Mouse (Mus musculus): ENCODE results near the gene Flnb. TPM values are rescaled to one million over a fixed set of nuclear protein-coding genes. Genes with fewer than 3 reads are reported as not detected.

The Flnb gene
- polyA plus RNA-seq, 1 experiment, result 4.2 TPM

DNA sequence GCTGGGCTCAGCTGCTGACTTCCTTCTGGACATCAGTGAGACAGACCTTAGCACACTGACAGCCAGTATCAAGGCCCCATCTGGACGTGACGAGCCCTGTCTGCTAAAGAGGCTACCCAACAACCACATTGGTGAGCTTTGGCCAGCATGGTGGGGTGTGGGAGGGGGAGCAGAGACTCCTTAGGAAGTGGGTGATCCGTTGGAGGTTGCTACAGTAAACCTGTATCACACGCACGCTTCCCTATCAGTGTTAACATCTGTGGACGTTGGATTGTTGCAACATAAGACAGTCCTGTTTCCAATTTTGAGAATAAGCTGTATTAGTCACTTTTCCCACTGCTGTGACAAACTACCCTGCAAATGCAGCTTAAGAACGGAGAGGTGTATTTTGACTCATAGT, 111.3 kb downstream of the Flnb start:
- Histone ChIP-seq H3K4me3 (replicated peaks) (peak overlapping the region; percentile 62), H3K4me1 (peaks cover 41% of the 10 kb centered on the region), H3K27me3 (replicated peaks) (no peaks in the 10 kb centered on the region), H3K36me3 (replicated peaks; ENCODE audit: low read length) (peaks cover 30% of the 10 kb centered on the region), H3K9me3 (peaks cover 4% of the 10 kb centered on the region)
- TF ChIP-seq FLI1 (IDR thresholded peaks at IDR 0.05; ENCODE audit: low read length) (no peak), GATA1 (IDR thresholded peaks at IDR 0.05; ENCODE audit: borderline replicate concordance, low read length) (no peak)

DNA sequence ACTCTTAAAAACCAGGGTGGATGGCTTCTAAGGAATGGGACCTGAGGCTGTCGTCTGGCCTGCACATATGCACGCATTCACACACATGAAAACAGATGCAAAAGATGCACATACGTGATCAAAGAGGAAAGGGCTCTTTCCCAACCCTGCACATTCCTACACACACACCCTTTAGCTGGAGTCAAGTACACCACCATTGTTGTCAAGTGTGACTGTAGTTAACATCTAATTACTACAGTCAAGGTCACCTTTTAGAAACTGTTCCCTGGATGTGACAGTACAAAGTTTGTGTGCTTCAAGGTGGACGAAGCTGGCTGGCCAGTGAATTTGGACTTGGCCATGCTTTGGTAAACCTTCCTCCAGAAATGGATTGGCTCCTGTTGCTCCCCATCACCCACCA, 114.4 kb downstream of the Flnb start:
- Histone ChIP-seq H3K4me1 (peaks cover 44% of the 10 kb centered on the region), H3K4me3 (replicated peaks) (no peak overlapping the region), H3K27me3 (replicated peaks) (no peaks in the 10 kb centered on the region), H3K9me3 (no peaks in the 10 kb centered on the region), H3K36me3 (replicated peaks; ENCODE audit: low read length) (peaks cover 25% of the 10 kb centered on the region)
- TF ChIP-seq GATA1 (IDR thresholded peaks at IDR 0.05; ENCODE audit: borderline replicate concordance, low read length) (no peak), FLI1 (IDR thresholded peaks at IDR 0.05; ENCODE audit: low read length) (no peak)

DNA sequence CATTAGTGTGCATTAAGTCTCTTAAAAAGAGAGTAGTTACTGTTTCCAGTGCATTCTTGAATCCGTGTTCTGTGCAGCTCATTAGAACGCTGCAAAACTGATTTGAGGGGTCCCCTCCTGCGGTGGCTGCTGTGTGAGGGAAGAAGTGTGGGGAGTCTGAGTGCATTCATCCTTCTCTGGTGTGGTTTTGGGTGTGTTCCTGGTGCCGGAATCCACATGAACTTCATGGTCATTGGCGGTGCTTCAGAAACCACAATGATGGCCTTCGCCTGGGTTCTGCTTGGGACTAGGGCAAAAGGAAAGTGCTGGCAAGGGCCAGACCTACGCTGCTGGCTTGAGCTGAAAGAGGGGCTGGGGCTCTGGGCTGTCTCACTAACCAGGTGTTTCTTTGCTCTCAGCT, 116.4 kb downstream of the Flnb start:
- Histone ChIP-seq H3K27me3 (replicated peaks) (no peaks in the 10 kb centered on the region), H3K4me3 (replicated peaks) (no peak overlapping the region), H3K36me3 (replicated peaks; ENCODE audit: low read length) (peaks cover 18% of the 10 kb centered on the region), H3K9me3 (no peaks in the 10 kb centered on the region), H3K4me1 (peaks cover 39% of the 10 kb centered on the region)
- TF ChIP-seq FLI1 (IDR thresholded peaks at IDR 0.05; ENCODE audit: low read length) (no peak), GATA1 (IDR thresholded peaks at IDR 0.05; ENCODE audit: borderline replicate concordance, low read length) (no peak)

DNA sequence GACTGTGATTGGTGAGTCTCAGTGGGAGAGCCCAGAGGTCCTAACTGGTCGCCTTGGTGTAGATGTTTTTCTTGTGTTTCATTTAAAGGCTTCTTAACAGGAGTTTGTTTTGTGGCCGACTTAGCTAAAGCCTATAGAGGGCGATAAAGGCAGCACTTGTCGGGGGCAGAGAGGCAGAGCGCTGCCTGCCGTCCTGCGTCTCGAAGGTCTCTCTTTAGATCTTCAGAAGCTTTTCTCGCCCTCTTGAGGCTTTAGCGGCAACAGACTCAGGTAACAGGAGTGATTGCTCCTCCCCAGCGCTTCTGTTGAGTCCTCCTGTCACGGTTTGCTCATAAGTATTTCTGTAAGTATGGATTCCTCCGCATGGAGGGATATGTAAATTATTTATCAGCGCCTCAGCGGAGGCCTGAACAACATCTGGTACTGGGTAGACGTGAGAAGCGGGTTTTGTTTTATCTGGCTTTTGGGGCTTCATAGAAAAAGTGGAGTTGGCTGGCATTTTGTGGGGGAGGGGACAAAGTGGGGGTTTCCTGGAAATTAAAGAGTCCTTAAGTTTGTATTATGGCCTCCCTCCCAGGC, 119.4 kb downstream of the Flnb start:
- H3K9me3 ChIP-seq, result no peaks in the 10 kb centered on the region
- no peak for TF ChIP-seq FLI1 (IDR thresholded peaks at IDR 0.05; ENCODE audit: low read length)
- no peak for TF ChIP-seq GATA1 (IDR thresholded peaks at IDR 0.05; ENCODE audit: borderline replicate concordance, low read length)
- peaks cover 24% of the 10 kb centered on the region for H3K4me1 ChIP-seq
- peaks cover 12% of the 10 kb centered on the region for H3K36me3 ChIP-seq (replicated peaks; ENCODE audit: low read length)
- no peak overlapping the region for H3K4me3 ChIP-seq (replicated peaks)
- peaks cover 2% of the 10 kb centered on the region for H3K27me3 ChIP-seq (replicated peaks)

DNA sequence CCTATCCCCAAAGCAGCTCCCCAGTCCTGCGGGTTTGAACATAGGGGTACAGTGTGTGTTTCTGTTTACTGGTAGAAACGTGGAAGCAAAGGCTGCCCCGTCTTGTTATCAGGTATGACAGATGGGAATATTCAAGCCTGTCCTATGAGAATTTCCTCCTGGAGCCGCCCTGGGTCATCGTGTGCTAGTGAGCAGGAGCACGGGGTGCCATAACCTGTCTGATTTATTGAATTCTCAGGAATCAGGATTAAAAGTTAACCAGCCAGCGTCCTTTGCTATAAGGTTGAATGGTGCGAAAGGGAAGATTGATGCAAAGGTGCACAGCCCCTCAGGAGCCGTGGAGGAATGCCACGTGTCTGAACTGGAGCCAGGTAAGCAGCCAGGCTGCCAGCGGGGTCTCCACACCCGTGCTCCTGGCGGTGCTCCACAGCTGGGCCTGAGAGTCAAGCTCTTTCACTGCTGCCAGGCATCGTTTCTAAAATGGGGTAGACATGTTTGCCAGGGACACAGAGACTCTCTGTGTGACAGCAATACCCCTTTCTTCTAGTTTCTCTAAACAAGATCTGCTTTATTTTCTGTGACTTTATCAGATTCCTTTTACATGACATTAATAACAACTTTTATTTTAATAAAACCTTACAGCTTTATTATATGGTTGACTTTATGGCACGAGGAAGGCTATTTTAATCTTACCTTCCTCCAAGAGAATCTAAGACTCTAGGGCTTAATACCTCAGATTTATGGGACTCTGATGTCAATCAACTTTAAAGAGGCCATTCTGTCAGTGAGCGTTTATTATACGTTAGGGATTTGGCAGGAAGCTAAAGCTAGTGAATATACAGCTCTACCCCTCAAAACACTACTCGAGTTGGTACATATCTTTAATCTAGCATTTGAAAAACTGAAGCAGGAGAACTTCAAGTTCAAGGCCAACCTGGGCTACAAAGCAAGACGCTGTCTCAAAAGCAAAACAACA, 121.3 kb downstream of the Flnb start:
- Histone ChIP-seq H3K9me3 (no peaks in the 10 kb centered on the region), H3K36me3 (replicated peaks; ENCODE audit: low read length) (peaks cover 17% of the 10 kb centered on the region), H3K4me3 (replicated peaks) (no peak overlapping the region), H3K27me3 (replicated peaks) (peaks cover 2% of the 10 kb centered on the region), H3K4me1 (peaks cover 24% of the 10 kb centered on the region)
- no peak for TF ChIP-seq GATA1 (IDR thresholded peaks at IDR 0.05; ENCODE audit: borderline replicate concordance, low read length)
- no peak for TF ChIP-seq FLI1 (IDR thresholded peaks at IDR 0.05; ENCODE audit: low read length)

DNA sequence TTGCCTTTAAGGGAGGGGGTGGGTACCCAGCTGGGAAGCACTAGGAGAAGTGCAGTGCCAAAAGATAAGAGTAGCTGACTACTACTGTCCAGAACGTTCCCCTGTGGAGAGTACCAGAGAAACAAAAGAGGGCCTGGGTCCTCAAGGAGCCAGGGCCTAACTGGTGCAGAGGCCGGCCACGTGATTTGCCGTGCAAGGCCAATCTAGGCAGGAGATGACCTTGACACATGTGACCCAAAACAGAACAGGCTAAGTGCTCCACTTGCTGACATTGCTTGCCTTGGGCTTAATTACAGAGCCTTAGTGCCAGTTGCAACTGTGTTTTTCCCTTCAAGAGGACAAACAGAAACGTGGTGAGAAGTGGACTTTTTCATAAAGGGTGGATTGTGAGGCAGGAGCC, 123.7 kb downstream of the Flnb start:
- Histone ChIP-seq H3K4me3 (replicated peaks) (no peak overlapping the region), H3K36me3 (replicated peaks; ENCODE audit: low read length) (peaks cover 10% of the 10 kb centered on the region), H3K27me3 (replicated peaks) (peaks cover 2% of the 10 kb centered on the region), H3K9me3 (no peaks in the 10 kb centered on the region), H3K4me1 (peaks cover 32% of the 10 kb centered on the region)
- no peak for TF ChIP-seq FLI1 (IDR thresholded peaks at IDR 0.05; ENCODE audit: low read length)
- TF ChIP-seq GATA1 (IDR thresholded peaks at IDR 0.05; ENCODE audit: borderline replicate concordance, low read length), result no peak

DNA sequence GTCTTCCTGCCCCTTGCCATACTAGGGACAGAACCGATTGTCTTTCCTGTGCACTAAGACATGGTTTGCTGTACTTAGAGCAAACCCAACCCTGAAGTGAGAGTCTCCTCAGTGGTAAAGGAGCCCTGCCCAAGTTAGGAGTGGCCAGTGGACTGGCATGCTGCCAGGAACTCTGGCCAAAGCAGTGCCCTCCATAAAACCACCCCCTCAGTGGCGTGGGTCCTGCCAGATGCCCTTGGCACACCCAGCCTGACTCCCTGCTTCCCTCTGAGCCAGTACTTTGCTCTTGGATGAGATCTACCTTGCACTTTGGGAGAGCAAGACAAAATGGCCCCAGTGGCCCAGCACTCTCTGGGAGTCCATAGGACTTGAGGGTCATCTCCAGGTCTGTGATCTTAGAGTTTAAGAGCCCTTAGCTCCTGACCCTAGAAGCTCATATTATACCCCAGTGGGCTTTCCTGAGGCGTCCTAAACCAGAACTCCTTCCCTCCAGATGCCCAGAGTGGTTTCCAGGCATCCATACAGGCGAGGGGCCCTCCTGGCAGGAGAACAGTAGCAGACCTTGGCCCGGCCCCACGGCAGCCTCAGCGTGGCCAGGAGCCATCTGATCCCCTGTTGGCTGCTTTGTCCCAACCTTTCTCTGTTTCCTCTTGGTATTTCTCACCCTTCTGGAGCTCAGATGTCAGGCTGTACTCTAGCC, 125.5 kb downstream of the Flnb start:
- no peak overlapping the region for H3K4me3 ChIP-seq (replicated peaks)
- H3K9me3 ChIP-seq, result no peaks in the 10 kb centered on the region
- TF ChIP-seq GATA1 (IDR thresholded peaks at IDR 0.05; ENCODE audit: borderline replicate concordance, low read length) (no peak), FLI1 (IDR thresholded peaks at IDR 0.05; ENCODE audit: low read length) (no peak)
- H3K27me3 ChIP-seq (replicated peaks), result peaks cover 2% of the 10 kb centered on the region
- peaks cover 10% of the 10 kb centered on the region for H3K36me3 ChIP-seq (replicated peaks; ENCODE audit: low read length)
- H3K4me1 ChIP-seq, result peaks cover 32% of the 10 kb centered on the region

DNA sequence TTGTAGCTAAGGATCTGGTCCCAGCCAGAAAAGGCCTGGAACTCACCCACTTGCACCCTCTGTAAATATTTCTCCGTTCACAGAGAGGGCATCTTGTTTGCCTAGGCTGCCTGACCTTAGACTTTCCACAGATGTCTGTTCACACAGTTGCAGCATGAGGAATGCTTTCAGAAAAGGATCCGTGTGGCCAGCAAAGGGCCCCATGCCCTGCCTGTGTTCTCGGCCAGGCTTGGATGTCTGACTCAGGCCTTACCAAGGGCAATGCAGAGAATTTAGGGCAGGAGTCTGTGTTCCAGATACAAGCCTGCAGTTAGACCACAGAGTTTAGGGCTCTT, 126.0 kb downstream of the Flnb start:
- no peak overlapping the region for H3K4me3 ChIP-seq (replicated peaks)
- TF ChIP-seq FLI1 (IDR thresholded peaks at IDR 0.05; ENCODE audit: low read length) (no peak), GATA1 (IDR thresholded peaks at IDR 0.05; ENCODE audit: borderline replicate concordance, low read length) (no peak)
- H3K4me1 ChIP-seq, result peaks cover 32% of the 10 kb centered on the region
- H3K9me3 ChIP-seq, result no peaks in the 10 kb centered on the region
- H3K36me3 ChIP-seq (replicated peaks; ENCODE audit: low read length), result peaks cover 10% of the 10 kb centered on the region
- peaks cover 2% of the 10 kb centered on the region for H3K27me3 ChIP-seq (replicated peaks)

DNA sequence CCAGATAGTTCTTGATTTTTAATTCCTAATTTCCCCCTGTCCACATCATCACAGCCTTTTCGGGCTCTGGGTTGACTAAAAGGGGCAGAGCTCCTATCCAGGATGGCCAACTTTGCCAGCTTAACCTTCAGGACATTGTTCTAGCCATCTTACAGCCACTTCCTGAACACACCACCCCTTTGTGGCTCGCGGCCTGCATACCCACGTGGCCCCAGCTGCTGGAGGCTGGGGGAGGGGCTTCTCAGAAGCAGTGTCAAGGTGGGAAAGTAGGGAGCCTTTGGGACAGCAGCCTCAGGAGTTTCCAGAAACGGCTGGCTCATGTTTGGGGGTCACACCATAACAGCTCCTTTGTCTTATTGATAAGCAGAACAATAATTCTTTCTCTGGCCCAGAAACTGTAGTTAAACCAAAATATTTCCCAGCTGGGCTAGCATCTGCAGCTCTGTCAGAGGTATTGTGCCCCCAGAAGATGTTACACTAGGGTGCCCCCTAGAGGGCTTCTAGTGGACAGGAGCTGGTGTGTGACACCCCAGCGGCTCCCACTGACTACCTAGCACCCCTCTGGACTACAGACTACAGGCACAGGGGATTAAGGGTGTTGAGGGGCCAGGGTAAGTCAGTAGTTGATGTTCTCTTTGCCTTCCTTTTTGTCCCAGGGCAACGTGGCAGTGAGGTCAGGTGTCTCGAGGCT, 126.7 kb downstream of the Flnb start:
- peaks cover 10% of the 10 kb centered on the region for H3K36me3 ChIP-seq (replicated peaks; ENCODE audit: low read length)
- H3K4me1 ChIP-seq, result peaks cover 32% of the 10 kb centered on the region
- H3K9me3 ChIP-seq, result no peaks in the 10 kb centered on the region
- H3K27me3 ChIP-seq (replicated peaks), result peaks cover 2% of the 10 kb centered on the region
- H3K4me3 ChIP-seq (replicated peaks), result no peak overlapping the region
- no peak for TF ChIP-seq FLI1 (IDR thresholded peaks at IDR 0.05; ENCODE audit: low read length)
- TF ChIP-seq GATA1 (IDR thresholded peaks at IDR 0.05; ENCODE audit: borderline replicate concordance, low read length), result no peak

All from megakaryocyte, embryonic 14.5 days (primary cell).